Mouse (Mus musculus) brain, embryonic 18.5 days (tissue): ENCODE data around the gene Rplp0.
"Not testable (repeated sequence)": the region's sequence is repeated elsewhere in the genome, so short reads cannot be mapped to it uniquely, and the experiment has no call there.

Source experiments
- DNase-seq: peaks from one replicate; pipeline ENCODE4 v3.0.0-alpha.2; 2012; ENCODE audit warnings: low read depth, low spot score

Rplp0 gene

DNA sequence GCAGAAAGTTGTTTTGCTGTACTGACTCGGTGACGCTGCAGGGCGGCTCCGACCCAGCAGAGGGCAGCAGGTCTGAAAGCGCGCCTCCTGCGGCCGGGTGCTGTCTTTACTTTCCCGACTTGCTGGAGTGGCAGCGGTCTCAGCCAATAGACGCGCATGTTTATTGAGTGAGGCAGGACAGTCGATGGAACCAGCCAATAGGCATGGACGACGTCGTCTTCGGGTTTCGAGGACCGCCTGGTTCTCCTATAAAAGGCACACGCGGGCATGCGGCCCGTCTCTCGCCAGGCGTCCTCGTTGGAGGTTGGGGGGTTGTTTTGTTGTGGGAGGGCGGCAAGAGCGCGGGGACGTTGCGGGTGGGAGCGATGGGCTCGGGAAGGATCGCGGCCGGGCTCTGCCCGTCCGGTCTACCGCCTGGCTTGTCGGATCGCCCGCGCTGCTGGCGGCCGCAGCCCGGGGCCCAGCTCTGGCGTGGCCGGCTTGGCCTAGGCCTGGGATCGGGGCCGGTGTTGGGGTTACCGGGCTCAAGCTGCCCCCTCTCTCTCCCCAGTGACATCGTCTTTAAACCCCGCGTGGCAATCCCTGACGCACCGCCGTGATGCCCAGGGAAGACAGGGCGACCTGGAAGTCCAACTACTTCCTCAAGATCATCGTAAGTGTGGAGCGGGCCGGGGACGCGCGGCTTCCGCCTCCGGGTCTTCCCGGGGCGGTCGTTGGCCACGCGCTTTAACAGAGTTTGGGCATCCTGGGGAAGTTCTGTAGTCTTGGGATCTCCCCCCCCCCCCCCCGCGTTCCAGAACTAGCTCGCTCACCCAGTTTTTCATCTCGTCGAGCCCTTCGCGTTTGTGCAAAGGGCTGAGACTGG is at the start of gene Rplp0:
Gene Rplp0 (plus strand): TSS at position 231 of the 865 bp plus-strand sequence.
- peak; percentile 97 for DNase-seq

- no peak for DNase-seq
Observed at GRCm38 (mm10) chr5:115509790-115510689, 49.2 kb upstream of the Rplp0 start.

- no peak for DNase-seq
Observed at GRCm38 (mm10) chr5:115512375-115512774, 46.9 kb upstream of the Rplp0 start.

DNA sequence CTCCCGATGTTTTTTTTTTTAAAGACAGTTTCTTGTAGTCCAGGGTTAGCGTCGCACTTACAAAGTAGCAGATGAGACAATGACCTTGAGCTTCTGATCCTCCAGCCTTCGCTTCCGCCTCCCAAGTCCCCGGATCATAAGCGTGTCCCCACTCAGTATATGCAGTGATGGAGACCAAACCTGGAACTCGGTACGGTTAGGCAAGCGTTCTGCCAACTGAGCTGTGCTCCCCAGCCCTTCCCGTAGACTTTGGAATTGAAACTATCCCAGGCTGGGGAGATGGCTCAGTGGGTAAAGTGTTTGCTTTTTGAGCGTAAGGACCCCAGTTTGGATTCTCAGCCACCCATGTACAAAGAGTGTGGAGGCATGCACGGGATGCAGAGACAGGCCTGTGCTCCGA is 46.0 kb upstream of the Rplp0 start:
- no peak for DNase-seq

DNA sequence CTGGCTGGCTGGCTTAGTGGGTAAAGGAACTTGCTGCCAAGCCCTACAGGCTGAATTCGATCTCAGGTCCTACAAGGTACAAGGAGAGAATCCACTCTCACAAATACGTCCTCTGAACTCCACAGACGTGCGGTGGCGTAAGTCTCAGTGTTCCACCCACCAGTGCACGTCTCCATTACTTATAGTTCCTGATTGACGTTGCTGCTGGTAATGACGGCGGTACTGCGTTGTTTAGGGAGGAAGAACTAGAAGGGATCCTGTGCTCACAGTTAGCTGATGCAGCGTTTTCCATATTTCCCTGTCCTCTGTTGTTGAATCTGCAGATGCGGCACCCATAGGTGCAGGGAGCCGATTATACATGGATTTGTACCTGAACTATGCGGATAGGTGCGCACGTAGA is 45.5 kb upstream of the Rplp0 start:
- no peak for DNase-seq

DNA sequence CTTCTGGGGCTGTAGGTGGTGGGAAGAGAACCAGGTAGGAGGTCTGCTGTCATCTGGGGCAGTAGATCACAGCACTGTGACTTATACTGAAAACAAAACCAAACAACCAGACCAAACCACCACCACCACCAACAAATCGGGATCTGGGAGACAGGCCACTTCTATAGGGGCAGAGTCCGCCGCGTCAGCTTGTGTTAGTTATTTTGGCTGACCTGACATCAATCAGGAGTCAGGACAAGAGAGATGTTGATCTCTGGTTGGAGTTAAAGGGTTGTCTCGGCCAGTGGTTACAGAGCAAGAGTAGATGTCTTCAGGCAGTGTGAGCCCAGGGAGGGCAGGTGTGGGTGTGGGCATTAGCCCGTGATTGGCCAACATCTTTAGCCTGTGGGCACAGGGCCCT is 44.9 kb upstream of the Rplp0 start:
- DNase-seq: no peak

DNA sequence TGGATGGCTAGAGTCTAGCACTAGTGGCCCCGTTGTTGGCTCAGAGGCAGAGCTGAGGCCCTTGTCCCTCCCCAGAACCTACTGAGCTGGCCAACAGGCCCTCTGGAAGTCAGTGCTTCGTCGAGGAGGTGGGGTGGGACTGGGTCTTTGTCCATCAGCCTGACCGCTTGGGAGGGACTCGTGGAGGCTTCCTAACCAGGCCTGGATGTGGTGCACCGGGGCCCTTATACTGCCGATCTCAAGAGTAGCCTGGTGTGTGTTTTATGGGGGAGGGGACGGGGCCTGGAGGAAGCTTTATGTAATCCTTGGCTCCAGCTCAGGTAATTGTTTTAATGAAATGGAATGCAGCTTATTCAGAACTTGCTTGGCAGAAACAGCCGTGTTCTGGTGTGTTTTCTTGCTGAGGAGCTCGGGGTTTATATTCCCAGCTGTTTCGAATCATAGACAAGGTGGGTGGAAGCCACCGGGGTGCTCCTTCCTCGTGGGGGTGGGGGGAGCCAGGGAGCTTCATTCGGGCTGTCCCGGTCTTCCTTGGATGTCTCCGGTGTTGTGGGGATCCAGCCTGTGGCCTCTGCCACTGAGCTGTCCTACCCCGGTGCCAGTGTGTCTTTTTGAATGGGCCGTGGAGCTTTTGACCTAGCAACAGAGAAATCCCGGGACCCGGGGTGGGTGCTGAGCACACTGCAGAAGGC is 44.2 kb upstream of the Rplp0 start:
- no peak for DNase-seq

DNA sequence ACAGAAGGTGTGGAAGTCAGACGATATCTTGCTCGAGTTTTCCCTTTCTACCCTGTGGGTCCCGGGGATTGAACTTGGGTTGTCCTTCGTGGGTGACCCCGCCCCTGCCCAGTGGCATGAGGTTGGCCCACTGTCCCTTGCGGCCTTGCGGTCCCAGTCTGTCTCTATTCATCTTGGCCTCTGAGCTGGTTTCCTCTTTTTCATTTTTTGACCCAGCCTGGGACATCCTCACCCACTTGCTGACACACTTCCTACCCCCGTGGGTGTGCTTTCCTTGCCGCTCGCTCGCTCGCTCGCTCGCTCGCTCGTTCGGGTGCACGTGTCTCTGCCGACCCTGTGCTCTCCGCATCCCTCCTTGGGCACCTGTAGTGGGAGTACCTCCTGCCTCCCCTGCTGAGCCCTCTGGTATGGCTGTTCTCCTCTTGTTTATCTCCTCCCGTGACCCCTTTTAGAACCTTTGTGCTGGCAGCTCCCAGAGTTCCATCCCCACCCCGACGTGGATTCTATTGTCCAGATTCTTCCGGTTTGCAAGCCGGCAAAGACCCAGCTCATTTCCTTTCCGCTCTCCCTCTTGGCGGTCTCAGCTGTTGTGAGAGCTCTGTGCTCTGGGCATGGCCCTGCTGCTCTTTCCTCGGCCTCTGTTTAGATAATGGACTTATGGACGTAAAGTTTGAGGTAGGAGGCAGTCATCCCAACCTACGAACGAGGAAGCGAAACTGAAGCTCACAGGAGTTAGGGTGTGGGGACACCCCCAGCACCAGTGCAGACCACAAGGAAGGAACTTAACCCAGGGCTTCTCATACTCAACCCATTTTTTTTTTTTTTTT is 43.0 kb upstream of the Rplp0 start:
- no peak for DNase-seq

DNA sequence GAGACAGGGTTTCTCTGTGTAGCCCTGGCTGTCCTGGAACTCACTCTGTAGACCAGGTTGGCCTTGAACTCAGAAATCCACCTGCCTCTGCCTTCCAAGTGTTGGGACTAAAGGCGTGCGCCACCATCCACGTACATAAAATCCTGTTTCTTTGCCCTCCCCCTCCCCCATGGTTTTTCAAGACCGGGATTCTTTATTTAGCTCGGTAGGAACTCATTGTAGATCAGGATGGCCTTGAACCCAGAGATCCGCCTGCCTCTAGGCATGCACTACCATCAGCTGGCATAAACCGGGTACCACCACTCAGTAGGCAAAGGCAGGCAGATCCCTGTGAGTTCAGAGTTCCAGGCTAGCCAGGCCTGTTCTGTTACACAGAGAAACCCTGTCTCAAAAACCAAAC is 42.4 kb upstream of the Rplp0 start:
- DNase-seq: no peak

DNA sequence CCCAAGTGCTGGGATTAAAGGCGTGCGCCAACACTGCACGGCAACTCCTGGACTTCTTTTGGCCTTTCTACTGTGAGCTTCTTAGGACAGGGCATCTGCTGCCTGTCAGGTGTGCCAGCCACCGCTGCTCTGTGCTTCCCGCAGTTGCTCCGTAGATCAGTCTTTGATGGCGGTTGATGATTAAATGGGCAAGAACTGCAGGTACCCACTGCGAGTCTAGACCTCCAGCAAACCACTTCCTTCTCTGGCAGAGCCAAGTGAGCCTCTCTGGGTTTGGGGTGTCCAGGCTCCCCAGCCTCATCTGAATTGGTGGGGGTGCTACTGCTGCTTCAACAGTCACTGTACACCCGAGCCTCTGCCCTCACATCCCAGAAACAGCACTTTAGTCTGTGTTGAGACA is 41.8 kb upstream of the Rplp0 start:
- DNase-seq: no peak

DNA sequence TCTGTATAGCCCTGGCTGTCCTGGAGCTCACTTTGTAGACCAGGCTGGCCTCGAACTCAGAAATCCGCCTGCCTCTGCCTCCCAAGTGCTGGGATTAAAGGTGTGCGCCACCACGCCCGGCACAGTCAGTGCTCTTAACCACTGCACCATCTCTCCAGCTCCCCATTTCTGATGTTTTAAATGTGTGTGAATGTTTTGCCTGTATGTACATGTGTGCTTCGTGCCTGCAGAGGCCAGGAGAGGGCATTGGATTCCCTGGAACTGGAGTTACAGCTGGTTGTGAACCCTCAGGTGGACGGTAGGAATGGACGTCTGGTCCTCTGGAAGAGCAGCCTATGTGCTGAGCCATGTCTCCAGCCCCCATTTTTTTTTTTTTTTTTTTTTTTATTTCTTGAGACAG is 41.1 kb upstream of the Rplp0 start:
- DNase-seq: not testable (repeated sequence)

GRCm38 (mm10) chr5:115520325-115520869 is 38.9 kb upstream of the Rplp0 start:
- no peak for DNase-seq

DNA sequence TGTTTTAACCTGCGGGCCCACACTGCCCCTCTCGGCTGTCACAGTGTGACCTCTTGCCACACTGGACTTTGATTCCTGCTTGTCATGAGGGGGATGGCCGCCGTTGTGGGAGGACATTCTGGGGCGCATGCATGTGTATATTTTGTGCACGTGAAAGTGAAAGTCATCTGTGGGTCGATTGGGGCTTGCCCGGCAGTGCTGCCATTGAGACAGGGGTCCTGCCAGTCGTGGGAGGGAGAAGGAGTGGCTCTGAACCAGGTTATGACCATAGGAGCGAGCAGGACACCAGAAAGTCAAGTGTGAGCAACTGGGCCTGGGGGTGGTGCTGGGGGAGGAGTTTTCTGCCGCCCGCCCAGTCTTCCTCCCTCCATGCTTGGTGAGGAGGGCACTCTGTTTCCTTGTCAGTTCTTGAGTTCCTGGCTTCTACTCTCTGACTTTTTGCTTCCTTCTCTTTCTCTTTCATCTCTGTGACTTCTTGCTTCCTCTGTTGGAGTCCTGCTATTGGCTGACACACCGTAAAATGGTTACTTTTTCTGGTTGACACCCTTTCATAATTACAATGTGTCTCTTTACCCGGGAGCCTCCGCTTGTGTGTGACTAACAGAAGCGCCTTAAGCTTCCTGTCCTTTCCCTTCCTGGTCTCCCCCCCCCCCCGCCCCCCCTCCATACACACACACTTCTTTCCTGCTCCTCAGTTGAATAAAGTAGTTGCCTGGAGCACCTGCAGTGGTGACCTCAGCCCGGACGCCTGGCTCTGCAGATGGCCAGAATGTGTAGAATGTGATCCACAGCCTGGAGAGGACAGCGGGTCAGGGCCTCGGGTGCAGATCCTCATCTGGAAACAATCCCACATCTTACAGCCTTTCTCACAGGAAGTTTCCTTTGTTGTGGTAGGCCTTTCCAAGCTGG is 37.5 kb upstream of the Rplp0 start:
- no peak for DNase-seq

GRCm38 (mm10) chr5:115522531-115522930 is 36.7 kb upstream of the Rplp0 start:
- DNase-seq: no peak

- no peak for DNase-seq
Observed at GRCm38 (mm10) chr5:115522981-115523499, 36.2 kb upstream of the Rplp0 start.

GRCm38 (mm10) chr5:115523971-115524370 is 35.3 kb upstream of the Rplp0 start:
- DNase-seq: no peak

DNA sequence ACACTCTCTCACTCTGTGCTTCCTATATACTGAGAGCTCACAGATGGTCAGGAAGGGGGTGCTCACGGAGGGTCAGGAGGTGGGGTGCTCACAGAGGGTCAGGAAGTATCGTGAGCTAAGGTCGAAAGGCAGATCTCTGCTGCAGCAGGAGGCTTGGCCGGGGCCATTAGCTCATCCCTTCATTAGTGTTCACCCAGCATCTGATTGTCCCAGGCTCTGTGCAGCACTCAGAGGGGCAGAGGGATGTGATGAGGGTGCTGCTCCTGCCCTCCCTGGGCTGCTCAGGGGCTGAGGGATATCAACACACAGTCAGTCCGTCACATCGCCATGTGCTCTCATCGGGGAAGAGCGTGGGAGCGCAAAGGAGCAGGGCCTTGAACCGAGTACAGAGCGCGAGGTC is 34.8 kb upstream of the Rplp0 start:
- DNase-seq: no peak

GRCm38 (mm10) chr5:115525416-115525815 is 33.9 kb upstream of the Rplp0 start:
- no peak for DNase-seq

DNA sequence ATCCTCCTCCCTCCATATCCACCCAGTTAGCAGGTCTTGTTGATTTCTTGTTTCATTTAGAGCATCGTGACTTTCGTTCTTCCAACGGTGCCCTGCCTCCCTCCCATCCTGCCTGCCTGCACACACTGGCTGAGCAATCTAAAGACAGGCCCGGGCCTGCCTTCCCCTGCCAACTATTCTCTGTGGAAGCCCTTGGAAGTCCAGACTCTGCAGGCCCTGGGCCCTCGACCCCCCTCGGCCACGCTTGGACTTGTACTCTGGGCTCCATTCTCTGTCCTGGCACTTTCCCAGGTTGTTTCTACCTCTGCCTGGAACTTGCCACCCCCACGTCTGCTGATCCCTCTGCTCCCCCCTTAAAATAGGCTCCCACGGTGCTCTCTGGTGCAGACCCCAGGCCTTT is 33.3 kb upstream of the Rplp0 start:
- DNase-seq: no peak
